Mouse (Mus musculus) intestine, embryonic 14.5 days (tissue): ENCODE results near the gene Trim2. TPM values are rescaled to one million over a fixed set of nuclear protein-coding genes. Genes with fewer than 3 reads are reported as not detected.
A peak's percentile ranks its signal among the peaks of the same experiment; 100 is the strongest.

ENCODE experiments used
- ATAC-seq: fragments of 200-750 bp; cut with Nextera tagmentation; replicated peaks from 2 replicates; pipeline ENCODE4 v1.8.0; 2017; ENCODE audit warnings: low read depth, moderate number of reproducible peaks, moderate TSS enrichment, moderate library complexity; ENCODE audit not compliant: low FRiP score, low TSS enrichment
- DNase-seq: peaks from one replicate; pipeline ENCODE4 v3.0.0-alpha.2; 2018; ENCODE audit warnings: low spot score
- H3K27ac ChIP-seq: fragments of 300-500 bp; sonication (generic); 2 replicates; pipeline ENCODE4 v1.5.1; 2014; ENCODE audit warnings: low read depth, mild to moderate bottlenecking, control low read depth
- H3K27me3 ChIP-seq: fragments of 300-500 bp; sonication (generic); replicated peaks from 2 replicates; pipeline ENCODE4 v1.6.1; 2014; ENCODE audit warnings: low read length, control low read depth; ENCODE audit not compliant: control insufficient read depth, insufficient read depth
- H3K36me3 ChIP-seq: fragments of 300-500 bp; sonication (generic); 2 replicates; pipeline ENCODE4 v1.6.1; 2014; ENCODE audit warnings: low read length, control low read depth; ENCODE audit not compliant: control insufficient read depth, insufficient read depth
- H3K4me1 ChIP-seq: fragments of 300-500 bp; sonication (generic); replicated peaks from 2 replicates; pipeline ENCODE4 v1.6.1; 2014; ENCODE audit warnings: low read length, control low read depth, mixed read lengths; ENCODE audit not compliant: control insufficient read depth, insufficient read depth
- H3K4me2 ChIP-seq: fragments of 300-500 bp; sonication (generic); 2 replicates; pipeline ENCODE4 v1.6.1; 2014; ENCODE audit warnings: low read length
- H3K4me3 ChIP-seq: fragments of 300-500 bp; sonication (generic); 2 replicates; pipeline ENCODE4 v1.5.1; 2014; ENCODE audit warnings: low read depth, low read length, control low read depth, mixed read lengths
- H3K9ac ChIP-seq: fragments of 300-500 bp; sonication (generic); 2 replicates; pipeline ENCODE4 v1.6.1; 2014; ENCODE audit warnings: mild to moderate bottlenecking, low read length
- H3K9me3 ChIP-seq: fragments of 300-500 bp; sonication (generic); 2 replicates; pipeline ENCODE4 v1.6.1; 2016; ENCODE audit warnings: low read length, control low read depth; ENCODE audit not compliant: control insufficient read depth
- WGBS: fragments of 180-500 bp; shearing (Covaris S2); extraction: QIAGEN DNeasy Blood & Tissue Kit; methylation state at CpG from one replicate; pipeline ENCODE4 v1.1.7; 2014; 5-methylcytosine and 5-hydroxymethylcytosine counted together
- polyA plus RNA-seq: library from polyadenylated mRNA; unstranded; fragments of >200 nt; fragmentation: Nextera tagmentation; extraction: Ambion mirVana; gene quantifications from 2 replicates; pipeline ENCODE4 v1.2.1, GENCODE M21; 2014

The Trim2 gene
- polyA plus RNA-seq, 1 experiment from 2014 or later, result 58.1 TPM

DNA sequence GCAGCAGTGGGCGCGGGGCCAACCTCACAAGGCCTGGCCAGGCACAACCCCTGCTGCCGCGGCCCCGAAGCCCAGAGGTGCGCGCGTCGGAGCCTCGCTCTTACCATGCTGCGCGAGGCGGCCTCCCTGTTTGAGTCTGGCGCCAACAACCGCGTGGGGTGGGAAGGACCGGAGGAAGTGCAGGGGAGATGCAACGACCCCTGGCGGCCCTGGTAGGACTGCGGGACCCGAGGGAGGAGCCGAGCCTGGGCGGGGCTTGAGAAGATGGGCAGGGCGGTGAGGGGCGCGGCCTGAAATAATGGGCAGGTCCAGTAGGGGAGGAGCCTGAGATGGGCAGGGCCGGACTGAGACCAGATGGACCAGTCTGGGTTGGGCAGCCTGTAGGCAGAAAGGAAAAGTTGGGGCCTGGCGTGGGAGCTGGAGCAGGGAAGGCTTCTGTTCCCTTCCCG, 151.1 kb downstream of the Trim2 start, which contains the start of gene Mnd1:
Gene Mnd1, minus strand, starts transcription at position 229 of the 449 bp plus-strand sequence.
- peak within 1 kb of the TSS; percentile 60 for H3K4me3 ChIP-seq
- WGBS, result 1% methylated on average over 29 of the region's 29 CpGs
- H3K9ac ChIP-seq, result peak within 1 kb of the TSS; percentile 65
- H3K27me3 ChIP-seq, result no peaks in the 10 kb centered on the region
- H3K9me3 ChIP-seq, result no peaks in the 10 kb centered on the region
- DNase-seq (peak; percentile 100), ATAC-seq (peak; percentile 99)
- 0 out of 2 replicates have a peak, but pooled peaks cover 7% of the 10 kb centered on the region for H3K36me3 ChIP-seq
- H3K4me2 ChIP-seq, result peak within 1 kb of the TSS; percentile 98
- H3K27ac ChIP-seq, result peak within 1 kb of the TSS; percentile 67
- 0 out of 2 replicates have a peak, but pooled peaks cover 5% of the 10 kb centered on the region for H3K4me1 ChIP-seq

DNA sequence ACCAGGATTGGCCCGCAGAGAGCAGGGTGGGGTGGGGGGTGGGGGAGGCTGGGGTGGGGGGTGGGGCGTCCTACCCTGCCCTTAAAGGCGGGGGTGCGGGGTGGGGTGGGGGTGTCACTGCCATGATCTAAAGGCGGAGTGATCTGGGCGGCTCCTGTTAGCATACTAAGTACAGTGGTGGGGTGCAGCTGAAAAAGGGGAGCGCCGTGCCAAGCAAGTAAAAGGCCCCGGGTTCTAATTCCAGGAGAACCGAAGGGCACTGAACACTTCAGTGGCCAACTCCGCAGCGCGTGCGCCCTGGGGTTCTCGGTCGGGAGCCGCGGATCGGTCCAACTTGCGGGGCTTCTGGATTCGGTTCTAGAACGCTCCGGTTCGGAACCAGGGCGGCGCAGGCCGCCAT, 151.5 kb downstream of the Trim2 start:
- Histone ChIP-seq H3K9ac (peak overlapping the region; percentile 65), H3K4me3 (peak overlapping the region; percentile 60), H3K4me2 (peak overlapping the region; percentile 98), H3K27me3 (no peaks in the 10 kb centered on the region), H3K27ac (peak overlapping the region; percentile 67), H3K9me3 (no peaks in the 10 kb centered on the region), H3K4me1 (0 out of 2 replicates have a peak, but pooled peaks cover 5% of the 10 kb centered on the region), H3K36me3 (0 out of 2 replicates have a peak, but pooled peaks cover 5% of the 10 kb centered on the region)
- WGBS, result 0% methylated on average over 27 of the region's 27 CpGs
- DNase-seq (peak; percentile 49), ATAC-seq (no peak)

DNA sequence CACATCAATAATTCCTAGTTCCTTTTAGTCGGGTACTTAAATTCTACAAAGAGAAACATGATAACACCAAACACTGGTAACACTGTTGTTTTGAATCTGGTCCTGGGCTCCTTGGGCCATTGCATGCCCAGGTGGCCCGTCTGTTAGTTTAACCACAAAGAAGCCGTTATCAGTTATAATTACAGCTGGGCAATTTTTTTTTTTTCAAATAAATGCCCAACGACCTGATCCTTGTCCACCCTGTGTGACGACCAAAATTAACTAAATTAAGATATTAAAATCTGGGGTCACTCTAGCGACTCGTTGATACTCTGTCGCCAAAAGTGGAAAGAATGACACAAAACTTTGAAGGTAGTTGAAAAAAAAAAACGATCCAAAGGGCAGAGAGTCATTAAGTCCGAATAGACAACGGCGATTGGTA, 151.9 kb downstream of the Trim2 start:
- Histone ChIP-seq H3K4me1 (0 out of 2 replicates have a peak, but pooled peaks cover 5% of the 10 kb centered on the region), H3K9ac (no peak overlapping the region), H3K36me3 (0 out of 2 replicates have a peak, but pooled peaks cover under 1% of the 10 kb centered on the region), H3K4me2 (peak overlapping the region; percentile 98), H3K9me3 (no peaks in the 10 kb centered on the region; the same call in 1 of the 2 replicates), H3K27me3 (no peaks in the 10 kb centered on the region), H3K4me3 (peak overlapping the region; percentile 60; the same call in 1 of the 2 replicates), H3K27ac (no peak overlapping the region)
- ATAC-seq, result no peak
- 9% methylated on average over 12 of the region's 12 CpGs for WGBS
- peak; percentile 56 for DNase-seq

DNA sequence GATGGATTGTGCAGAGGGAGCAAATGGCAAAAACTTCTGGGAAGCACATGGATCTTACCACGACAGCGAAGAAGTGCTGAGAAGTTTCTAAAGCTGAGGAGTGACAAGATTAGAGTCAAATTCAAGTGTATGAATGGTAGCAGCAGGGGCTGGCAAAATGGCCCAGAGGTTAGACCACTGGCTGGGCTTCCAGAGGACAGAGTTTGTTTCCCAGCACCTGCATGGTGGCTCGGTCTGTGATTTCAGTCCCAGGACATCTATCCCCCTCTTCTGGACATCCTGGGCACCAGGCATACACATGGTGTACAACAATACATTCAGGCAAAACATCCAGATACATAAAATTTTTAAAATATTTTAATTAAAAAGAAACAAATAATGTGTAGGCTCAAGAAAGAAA, 156.8 kb downstream of the Trim2 start:
- 0 out of 2 replicates have a peak, but pooled peaks cover 5% of the 10 kb centered on the region for H3K4me1 ChIP-seq
- WGBS, result 95% methylated on average over 3 of the region's 3 CpGs
- no peak overlapping the region for H3K27ac ChIP-seq
- H3K36me3 ChIP-seq, result no peaks in the 10 kb centered on the region
- no peak overlapping the region for H3K9ac ChIP-seq
- H3K4me3 ChIP-seq, result no peak overlapping the region
- no peak overlapping the region for H3K4me2 ChIP-seq
- H3K27me3 ChIP-seq, result no peaks in the 10 kb centered on the region
- DNase-seq (peak; percentile 16), ATAC-seq (no peak)
- H3K9me3 ChIP-seq, result peaks cover 2% of the 10 kb centered on the region; the same call in 1 of the 2 replicates

DNA sequence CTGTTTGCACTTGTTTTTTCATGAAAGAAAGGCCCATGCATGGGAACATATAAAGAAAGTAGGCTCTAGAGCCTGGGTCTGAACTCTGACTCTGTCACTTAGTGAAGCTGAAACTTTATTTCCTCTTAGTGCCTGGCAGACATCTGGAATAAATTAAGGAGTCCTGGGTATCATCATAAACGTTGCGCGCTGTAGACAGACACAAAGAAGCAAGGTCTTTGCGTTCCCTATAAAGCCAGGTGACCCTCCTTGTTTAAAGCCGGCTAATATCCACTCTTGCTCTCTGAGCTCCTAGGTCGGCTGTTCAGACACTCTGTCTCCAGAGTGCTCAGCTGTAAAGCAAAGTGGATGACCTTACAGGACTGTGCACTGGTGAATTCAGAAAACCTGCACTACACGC, 165.7 kb downstream of the Trim2 start:
- Histone ChIP-seq H3K4me2 (no peak overlapping the region), H3K27ac (no peak overlapping the region), H3K9me3 (no peaks in the 10 kb centered on the region), H3K9ac (no peak overlapping the region), H3K4me1 (no peaks in the 10 kb centered on the region), H3K27me3 (no peaks in the 10 kb centered on the region), H3K36me3 (no peaks in the 10 kb centered on the region), H3K4me3 (no peak overlapping the region)
- WGBS, result 28% methylated on average over 7 of the region's 7 CpGs
- DNase-seq, result no peak
- ATAC-seq, result no peak

DNA sequence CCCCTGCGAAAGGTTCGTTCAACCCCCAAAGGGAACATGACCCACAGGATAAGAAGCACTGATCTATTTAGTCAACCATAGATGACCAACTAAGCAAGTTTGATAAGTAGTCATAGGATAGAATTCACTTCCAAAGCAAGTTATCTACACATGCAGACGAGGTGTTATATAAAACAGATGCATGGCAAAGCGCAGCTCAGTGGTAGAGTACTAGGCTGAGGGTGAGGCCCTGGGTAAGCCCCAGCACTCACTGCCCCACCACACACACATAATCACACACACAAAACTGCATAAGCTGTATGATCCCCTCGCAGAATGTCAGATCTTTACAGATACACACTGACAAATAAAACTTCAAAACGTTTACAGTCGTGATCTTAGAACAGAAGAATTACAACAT, 170.2 kb downstream of the Trim2 start:
- Histone ChIP-seq H3K4me2 (no peak overlapping the region), H3K36me3 (no peaks in the 10 kb centered on the region), H3K4me1 (no peaks in the 10 kb centered on the region), H3K9ac (no peak overlapping the region), H3K27me3 (no peaks in the 10 kb centered on the region), H3K27ac (no peak overlapping the region), H3K9me3 (no peaks in the 10 kb centered on the region), H3K4me3 (no peak overlapping the region)
- DNase-seq, result no peak
- WGBS, result 70% methylated on average over 7 of the region's 7 CpGs
- no peak for ATAC-seq

DNA sequence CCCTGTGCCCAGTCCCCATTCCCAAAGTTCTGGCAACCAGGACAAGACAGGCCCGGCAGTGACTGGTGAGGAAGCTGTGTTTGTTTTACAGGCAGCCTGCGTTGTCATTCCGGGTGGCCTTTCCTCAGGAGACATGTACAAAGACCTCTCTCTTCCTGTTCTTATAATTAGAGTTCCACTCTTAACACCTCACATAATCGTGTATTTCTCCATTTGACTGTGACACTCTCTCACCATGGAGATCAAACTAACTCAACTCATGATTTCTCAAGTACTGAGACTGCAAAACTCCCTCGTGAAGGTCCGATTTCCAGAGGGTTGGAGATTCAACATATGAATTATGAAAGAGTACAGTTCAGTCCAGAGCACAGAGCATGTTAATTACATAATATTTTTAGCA, 170.7 kb downstream of the Trim2 start:
- ATAC-seq, result no peak

DNA sequence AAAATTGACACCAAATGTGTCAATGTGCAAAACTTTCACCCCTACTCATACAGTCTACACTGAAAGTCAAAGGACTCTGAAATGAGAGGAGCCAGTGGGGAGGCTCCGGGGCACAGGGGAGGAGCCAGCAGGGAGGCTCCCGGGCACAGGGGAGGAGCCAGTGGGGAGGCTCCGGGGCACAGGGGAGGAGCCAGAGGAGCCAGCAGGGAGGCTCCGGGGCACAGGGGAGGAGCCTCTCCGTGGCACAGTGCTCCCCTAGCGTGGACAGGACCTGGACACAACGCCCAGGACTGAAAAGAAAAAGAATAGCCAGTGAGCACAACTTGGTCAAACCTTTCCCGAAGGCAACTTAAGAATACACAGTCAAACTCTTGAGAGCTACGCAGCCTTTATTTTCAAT, 171.3 kb downstream of the Trim2 start:
- no peaks in the 10 kb centered on the region for H3K9me3 ChIP-seq
- no peak overlapping the region for H3K4me2 ChIP-seq
- DNase-seq (no peak), ATAC-seq (no peak)
- H3K27ac ChIP-seq, result no peak overlapping the region
- no peaks in the 10 kb centered on the region for H3K36me3 ChIP-seq
- peaks cover 8% of the 10 kb centered on the region; the same call in 1 of the 2 replicates for H3K4me1 ChIP-seq
- 44% methylated on average over 9 of the region's 9 CpGs for WGBS
- no peak overlapping the region for H3K4me3 ChIP-seq
- H3K27me3 ChIP-seq, result no peaks in the 10 kb centered on the region
- H3K9ac ChIP-seq, result no peak overlapping the region

More for the DNA sequence above, 170.7 kb downstream of the Trim2 start:
- H3K4me2 ChIP-seq, result no peak overlapping the region
- WGBS, result 66% methylated on average over 6 of the region's 6 CpGs
- no peak overlapping the region for H3K4me3 ChIP-seq
- peaks cover 4% of the 10 kb centered on the region; the same call in 1 of the 2 replicates for H3K4me1 ChIP-seq
- no peak for DNase-seq
- no peak overlapping the region for H3K9ac ChIP-seq
- no peaks in the 10 kb centered on the region for H3K27me3 ChIP-seq
- no peaks in the 10 kb centered on the region for H3K36me3 ChIP-seq
- no peaks in the 10 kb centered on the region for H3K9me3 ChIP-seq
- H3K27ac ChIP-seq, result no peak overlapping the region

DNA sequence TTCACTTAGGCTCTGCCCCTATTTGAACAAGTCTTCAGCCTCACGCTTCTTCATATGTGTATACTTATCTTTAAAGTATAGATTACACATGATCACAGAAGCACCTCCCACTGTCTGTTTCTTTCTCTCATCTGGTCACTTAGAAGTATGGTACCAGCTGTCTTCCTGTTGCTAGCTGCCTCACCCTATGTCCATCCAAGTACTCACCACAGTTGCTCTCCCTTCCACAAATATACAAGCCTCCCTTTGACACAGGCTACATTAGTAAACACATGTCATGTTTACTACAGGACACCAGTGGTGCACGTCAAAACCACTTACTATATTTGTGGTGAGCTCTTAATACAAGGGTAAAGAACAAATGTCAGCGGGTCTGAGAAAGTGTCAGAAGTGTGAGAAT, 175.3 kb downstream of the Trim2 start:
- no peak overlapping the region for H3K4me3 ChIP-seq
- H3K4me2 ChIP-seq, result no peak overlapping the region
- 74% methylated on average over 3 of the region's 3 CpGs for WGBS
- no peak for ATAC-seq
- H3K9ac ChIP-seq, result no peak overlapping the region
- peaks cover 11% of the 10 kb centered on the region; the same call in 1 of the 2 replicates for H3K4me1 ChIP-seq
- H3K27me3 ChIP-seq, result no peaks in the 10 kb centered on the region
- H3K36me3 ChIP-seq, result no peaks in the 10 kb centered on the region
- no peak for DNase-seq
- no peak overlapping the region for H3K27ac ChIP-seq
- no peaks in the 10 kb centered on the region for H3K9me3 ChIP-seq
